Mouse (Mus musculus): ENCODE results near the gene Gm21680. TPM values are rescaled to one million over a fixed set of nuclear protein-coding genes. Genes with fewer than 3 reads are reported as not detected.
"Not testable (repeated sequence)": the region's sequence is repeated elsewhere in the genome, so short reads cannot be mapped to it uniquely, and the experiment has no call there.

Gene Gm21680
- total RNA-seq (2014; fragmentation: Nextera tagmentation) (not detected in 2 replicates), total RNA-seq (2017) (not detected in 2 replicates)

DNA sequence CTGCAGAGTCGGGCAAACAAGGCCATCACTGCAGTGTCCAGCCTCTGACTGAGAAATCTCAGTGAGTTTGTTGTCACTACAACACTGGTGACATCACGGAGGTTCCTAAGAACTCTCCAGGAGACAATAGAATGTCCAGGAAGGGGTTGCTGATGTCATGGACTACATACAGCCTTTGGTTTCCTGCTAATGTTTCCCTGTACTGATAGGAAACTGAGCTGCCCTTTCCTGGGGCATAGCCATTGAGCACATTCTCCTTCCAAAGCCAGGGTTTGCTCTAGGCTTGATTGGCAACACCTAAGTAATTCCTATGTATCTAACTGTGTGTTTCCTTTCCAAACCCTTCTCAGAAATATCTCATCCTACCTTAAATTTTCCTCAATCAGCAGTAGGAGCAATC is at the start of gene Gm21680:
Gene Gm21680 (minus strand): TSS at position 101 of the 400 bp plus-strand sequence.
- ATAC-seq (replicated peaks; ENCODE audit: poor library complexity, severe bottlenecking), result not testable (repeated sequence)

DNA sequence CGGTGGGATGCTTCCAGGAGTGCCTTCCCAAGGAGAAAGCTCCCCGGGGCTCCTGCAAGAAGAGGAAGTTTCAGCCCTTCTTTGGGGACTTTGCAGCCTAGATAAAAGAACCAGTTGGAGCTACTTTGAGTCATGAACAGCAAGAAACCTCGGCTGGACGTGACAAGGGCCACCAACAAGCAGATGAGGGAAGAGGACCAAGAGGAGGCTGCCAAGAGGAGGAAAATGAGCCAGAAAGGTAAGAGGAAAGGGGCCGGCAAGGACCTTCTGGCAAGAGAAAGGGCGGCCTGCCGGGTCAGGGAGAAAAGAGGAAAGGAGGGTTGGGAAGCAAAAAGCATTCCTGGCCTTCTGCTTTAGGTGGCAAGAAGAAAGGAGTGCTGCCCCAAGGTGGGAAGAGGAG is 35.2 kb upstream of the Gm21680 start:
- ATAC-seq (replicated peaks; ENCODE audit: poor library complexity, severe bottlenecking), result not testable (repeated sequence)

DNA sequence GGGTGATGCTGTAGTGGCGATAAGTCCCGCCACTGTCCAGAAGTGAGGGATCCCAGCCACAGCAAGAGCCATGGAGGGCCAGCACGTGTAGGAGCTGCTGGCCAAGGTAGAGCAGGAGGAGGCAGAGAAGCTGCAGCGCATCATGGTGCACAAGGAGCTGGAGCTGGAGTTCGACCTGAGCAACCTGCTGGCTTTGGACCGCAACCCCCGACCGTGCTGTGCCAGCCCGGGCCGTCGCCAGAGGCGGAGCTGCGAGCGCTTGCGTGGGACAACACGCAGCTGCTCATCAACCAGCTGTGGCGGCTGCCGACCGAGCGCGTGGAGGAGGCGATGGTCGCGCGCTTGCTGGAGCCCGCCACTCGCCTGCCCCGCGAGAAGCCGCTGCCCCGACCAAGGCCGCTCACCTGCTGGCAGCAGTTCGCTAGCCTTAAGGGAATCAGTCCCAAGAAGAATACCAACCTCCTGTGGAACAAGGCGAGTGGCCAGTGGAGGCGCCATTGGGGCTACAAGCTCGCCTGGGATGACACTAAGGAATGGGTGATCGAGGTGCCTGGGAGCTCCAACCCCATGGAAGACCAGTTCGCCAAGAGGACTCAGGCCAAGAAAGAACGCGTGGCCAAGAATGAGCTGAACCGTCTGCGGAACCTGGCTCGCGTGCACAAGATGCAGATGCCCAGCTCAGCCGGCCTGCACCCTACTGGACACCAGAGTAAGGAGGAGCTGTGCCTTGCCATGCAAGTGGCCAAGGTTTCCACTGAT is 34.7 kb upstream of the Gm21680 start:
- ATAC-seq (replicated peaks; ENCODE audit: poor library complexity, severe bottlenecking), result peak; percentile 67

DNA sequence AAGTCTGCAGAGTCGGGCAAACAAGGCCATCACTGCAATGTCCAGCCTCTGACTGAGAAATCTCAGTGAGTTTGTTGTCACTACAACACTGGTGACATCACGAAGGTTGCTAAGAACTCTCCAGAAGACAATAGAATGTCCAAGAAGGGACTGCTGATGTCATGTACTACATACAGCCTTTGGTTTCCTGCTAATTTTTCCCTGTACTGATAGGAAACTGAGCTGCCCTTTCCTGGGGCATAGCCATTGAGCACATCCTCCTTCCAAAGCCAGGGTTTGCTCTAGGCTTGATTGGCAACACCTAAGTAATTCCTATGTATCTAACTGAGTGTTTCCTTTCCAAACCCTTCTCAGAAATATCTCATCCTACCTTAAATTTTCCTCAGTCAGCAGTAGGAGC is 32.2 kb upstream of the Gm21680 start, which contains the start of gene Gm1979:
Gene Gm1979 (minus strand): TSS at position 101 of the 400 bp plus-strand sequence.
- not testable (repeated sequence) for ATAC-seq (replicated peaks; ENCODE audit: poor library complexity, severe bottlenecking)

DNA sequence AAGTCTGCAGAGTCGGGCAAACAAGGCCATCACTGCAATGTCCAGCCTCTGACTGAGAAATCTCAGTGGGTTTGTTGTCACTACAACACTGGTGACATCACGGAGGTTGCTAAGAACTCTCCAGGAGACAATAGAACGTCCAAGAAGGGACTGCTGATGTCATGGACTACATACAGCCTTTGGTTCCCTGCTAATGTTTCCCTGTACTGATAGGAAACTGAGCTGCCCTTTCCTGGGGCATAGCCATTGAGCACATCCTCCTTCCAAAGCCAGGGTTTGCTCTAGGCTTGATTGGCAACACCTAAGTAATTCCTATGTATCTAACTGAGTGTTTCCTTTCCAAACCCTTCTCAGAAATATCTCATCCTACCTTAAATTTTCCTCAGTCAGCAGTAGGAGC is 16.1 kb upstream of the Gm21680 start, which contains the start of gene Gm21698:
Gene Gm21698 (minus strand): TSS at position 101 of the 400 bp plus-strand sequence.
- ATAC-seq (replicated peaks; ENCODE audit: poor library complexity, severe bottlenecking), result not testable (repeated sequence)

DNA sequence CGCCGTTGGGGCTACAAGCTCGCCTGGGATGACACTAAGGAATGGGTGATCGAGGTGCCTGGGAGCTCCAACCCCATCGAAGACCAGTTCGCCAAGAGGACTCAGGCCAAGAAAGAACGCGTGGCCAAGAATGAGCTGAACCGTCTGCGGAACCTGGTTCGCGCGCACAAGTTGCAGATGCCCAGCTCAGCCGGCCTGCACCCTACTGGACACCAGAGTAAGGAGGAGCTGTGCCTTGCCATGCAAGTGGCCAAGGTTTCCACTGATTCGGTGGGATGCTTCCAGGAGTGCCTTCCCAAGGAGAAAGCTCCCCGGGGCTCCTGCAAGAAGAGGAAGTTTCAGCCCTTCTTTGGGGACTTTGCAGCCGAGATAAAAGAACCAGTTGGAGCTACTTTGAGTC is 15.4 kb downstream of the Gm21680 start:
- ATAC-seq (replicated peaks; ENCODE audit: poor library complexity, severe bottlenecking), result not testable (repeated sequence)

DNA sequence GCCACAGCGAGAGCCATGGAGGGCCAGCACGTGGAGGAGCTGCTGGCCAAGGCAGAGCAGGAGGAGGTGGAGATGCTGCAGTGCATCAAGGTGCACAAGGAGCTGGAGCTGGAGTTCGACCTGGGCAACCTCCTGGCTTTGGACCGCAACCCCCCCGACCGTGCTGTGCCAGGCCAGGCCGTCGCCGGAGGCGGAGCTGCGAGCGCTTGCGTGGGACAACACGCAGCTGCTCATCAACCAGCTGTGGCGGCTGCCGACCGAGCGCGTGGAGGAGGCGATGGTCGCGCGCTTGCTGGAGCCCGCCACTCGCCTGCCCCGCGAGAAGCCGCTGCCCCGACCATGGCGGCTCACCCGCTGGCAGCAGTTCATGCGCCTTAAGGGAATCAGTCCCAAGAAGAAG is 15.9 kb downstream of the Gm21680 start:
- ATAC-seq (replicated peaks; ENCODE audit: poor library complexity, severe bottlenecking), result peak; percentile 25; the same call in 1 of the 2 replicates

DNA sequence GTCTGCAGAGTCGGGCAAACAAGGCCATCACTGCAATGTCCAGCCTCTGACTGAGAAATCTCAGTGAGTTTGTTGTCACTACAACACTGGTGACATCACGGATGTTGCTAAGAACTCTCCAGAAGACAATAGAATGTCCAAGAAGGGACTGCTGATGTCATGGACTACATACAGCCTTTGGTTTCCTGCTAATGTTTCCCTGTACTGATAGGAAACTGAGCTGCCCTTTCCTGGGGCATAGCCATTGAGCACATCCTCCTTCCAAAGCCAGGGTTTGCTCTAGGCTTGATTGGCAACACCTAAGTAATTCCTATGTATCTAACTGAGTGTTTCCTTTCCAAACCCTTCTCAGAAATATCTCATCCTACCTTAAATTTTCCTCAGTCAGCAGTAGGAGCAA is 18.1 kb downstream of the Gm21680 start, which contains the start of gene Gm21671:
Gene Gm21671 (minus strand): TSS at position 101 of the 400 bp plus-strand sequence.
- not testable (repeated sequence) for ATAC-seq (replicated peaks; ENCODE audit: poor library complexity, severe bottlenecking)

DNA sequence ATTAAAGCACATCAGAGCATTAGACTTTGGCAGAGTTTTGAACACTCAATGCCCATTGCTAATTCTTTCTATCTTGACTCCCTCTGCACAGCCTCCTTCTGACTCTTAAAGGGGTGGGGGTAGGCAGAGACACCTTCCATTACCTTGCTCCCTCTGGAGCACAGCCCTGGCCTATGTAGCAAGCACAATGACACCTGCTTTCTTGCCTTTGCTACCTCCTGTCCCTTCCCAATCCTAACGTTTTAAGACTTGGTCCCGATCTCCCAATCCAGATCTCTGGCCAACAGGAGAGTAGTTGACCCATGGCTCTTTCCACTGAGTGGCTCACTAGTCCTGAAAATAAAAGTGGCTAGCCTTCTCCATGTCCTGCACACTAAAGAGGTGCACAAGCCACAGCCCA is 27.1 kb downstream of the Gm21680 start:
- not testable (repeated sequence) for ATAC-seq (replicated peaks; ENCODE audit: poor library complexity, severe bottlenecking)

DNA sequence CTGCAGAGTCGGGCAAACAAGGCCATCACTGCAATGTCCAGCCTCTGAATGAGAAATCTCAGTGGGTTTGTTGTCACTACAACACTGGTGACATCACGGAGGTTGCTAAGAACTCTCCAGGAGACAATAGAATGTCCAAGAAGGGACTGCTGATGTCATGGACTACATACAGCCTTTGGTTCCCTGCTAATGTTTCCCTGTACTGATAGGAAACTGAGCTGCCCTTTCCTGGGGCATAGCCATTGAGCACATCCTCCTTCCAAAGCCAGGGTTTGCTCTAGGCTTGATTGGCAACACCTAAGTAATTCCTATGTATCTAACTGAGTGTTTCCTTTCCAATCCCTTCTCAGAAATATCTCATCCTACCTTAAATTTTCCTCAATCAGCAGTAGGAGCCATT is 30.2 kb downstream of the Gm21680 start, which contains the start of gene Gm21663:
Gene Gm21663 (minus strand): TSS at position 101 of the 400 bp plus-strand sequence.
- not testable (repeated sequence) for ATAC-seq (replicated peaks; ENCODE audit: poor library complexity, severe bottlenecking)

Other genes with a start within 250 kb of the Gm21680 start
- 1.1 TPM in 1 of 2 replicates, not detected in the other for gene Actr3b, start 212.7 kb downstream of the Gm21680 start, total RNA-seq (2014; fragmentation: Nextera tagmentation)
- gene Actr3b, start 212.7 kb downstream of the Gm21680 start, total RNA-seq (2017), result 0.43 TPM in 1 of 2 replicates, not detected in the other
- not detected in 2 replicates for gene Gm21663, start 30.3 kb downstream of the Gm21680 start, total RNA-seq (2014; fragmentation: Nextera tagmentation)
- gene Gm21663, start 30.3 kb downstream of the Gm21680 start, total RNA-seq (2017), result not detected in 2 replicates
- gene Gm21671, start 18.2 kb downstream of the Gm21680 start, total RNA-seq (2014; fragmentation: Nextera tagmentation), result not detected in 2 replicates
- not detected in 2 replicates for gene Gm21671, start 18.2 kb downstream of the Gm21680 start, total RNA-seq (2017)
- not detected in 2 replicates for gene Gm21698, start 16.0 kb upstream of the Gm21680 start, total RNA-seq (2014; fragmentation: Nextera tagmentation)
- not detected in 2 replicates for gene Gm21698, start 16.0 kb upstream of the Gm21680 start, total RNA-seq (2017)
- gene Gm1979, start 32.1 kb upstream of the Gm21680 start, total RNA-seq (2014; fragmentation: Nextera tagmentation), result not detected in 2 replicates
- not detected in 2 replicates for gene Gm1979, start 32.1 kb upstream of the Gm21680 start, total RNA-seq (2017)
- not detected in 2 replicates for gene Gm5862, start 50.3 kb upstream of the Gm21680 start, total RNA-seq (2014; fragmentation: Nextera tagmentation)
- gene Gm5862, start 50.3 kb upstream of the Gm21680 start, total RNA-seq (2017), result not detected in 2 replicates
- gene Speer4a, start 66.9 kb upstream of the Gm21680 start, total RNA-seq (2014; fragmentation: Nextera tagmentation), result not detected in 2 replicates
- gene Speer4a, start 66.9 kb upstream of the Gm21680 start, total RNA-seq (2017), result not detected in 2 replicates
- gene Gm7347, start 85.9 kb upstream of the Gm21680 start, total RNA-seq (2014; fragmentation: Nextera tagmentation), result not detected in 2 replicates
- gene Gm7347, start 85.9 kb upstream of the Gm21680 start, total RNA-seq (2017), result not detected in 2 replicates
- not detected in 2 replicates for gene Gm10471, start 116.6 kb upstream of the Gm21680 start, total RNA-seq (2014; fragmentation: Nextera tagmentation)
- not detected in 2 replicates for gene Gm10471, start 116.6 kb upstream of the Gm21680 start, total RNA-seq (2017)
- not detected in 2 replicates for gene 5031410I06Rik, start 132.7 kb upstream of the Gm21680 start, total RNA-seq (2014; fragmentation: Nextera tagmentation)
- gene 5031410I06Rik, start 132.7 kb upstream of the Gm21680 start, total RNA-seq (2017), result not detected in 2 replicates
- not detected in 2 replicates for gene Gm10220, start 148.8 kb upstream of the Gm21680 start, total RNA-seq (2014; fragmentation: Nextera tagmentation)
- gene Gm10220, start 148.8 kb upstream of the Gm21680 start, total RNA-seq (2017), result not detected in 2 replicates

Data from granulocyte monocyte progenitor cell, adult 5-6 weeks (primary cell).